In genomic region chr8:20596842-20597708, GRCm38 (mm10) we compare ENCODE assay signal across 9 mouse cellular contexts. TPM values are rescaled to one million over a fixed set of nuclear protein-coding genes. Genes with fewer than 3 reads are reported as not detected.
DNase-seq lines count a peak whose midpoint lies in the region; ATAC-seq and TF ChIP-seq lines count a peak whose summit lies in the region.
"Not testable (repeated sequence)": the region's sequence is repeated elsewhere in the genome, so short reads cannot be mapped to it uniquely, and the experiment has no call there.
"Had no signal": no experiment of that assay in that cellular context is flagged by ENCODE, and none has a peak within 500 bp of the region (broad histone marks: within the 10 kb centered on the region; RNA-seq: fewer than 3 reads in every experiment).

No protein-coding gene starts in this region.

- not testable (repeated sequence) for H3K9me3 ChIP-seq in hindbrain, embryonic 11.5 days (ENCODE audit: control insufficient read depth, low read length); liver, embryonic 16.5 days (replicated peaks; ENCODE audit: control insufficient read depth, low read length); neural tube, embryonic 12.5 days

- not testable (repeated sequence) for TF ChIP-seq CTCF in layer of hippocampus, adult 2 months (conservative IDR thresholded peaks at IDR 0.05)

- H3K27ac ChIP-seq in hindbrain, embryonic 11.5 days (ENCODE audit: low read depth, low read length); layer of hippocampus, adult 2 months; liver, embryonic 16.5 days (ENCODE audit: low read length); neural tube, embryonic 12.5 days: not testable (repeated sequence)

- peak; percentile 83 for ATAC-seq in hindbrain, embryonic 11.5 days (ENCODE audit: low FRiP score)
- ATAC-seq in liver, embryonic 16.5 days (ENCODE audit: low read depth), result peak; percentile 39; the same call in 1 of the 2 replicates
- ATAC-seq in neural tube, embryonic 12.5 days (ENCODE audit: low FRiP score, low read depth), result peak; percentile 77

- H3K9ac ChIP-seq in hindbrain, embryonic 11.5 days (ENCODE audit: low read depth, low read length); liver, embryonic 16.5 days (ENCODE audit: low read depth, low read length); neural tube, embryonic 12.5 days: not testable (repeated sequence)

- H3K4me1 ChIP-seq in hindbrain, embryonic 11.5 days (replicated peaks; ENCODE audit: control insufficient read depth, insufficient read depth, low read length); liver, embryonic 16.5 days (ENCODE audit: control insufficient read depth, low read depth, low read length); neural tube, embryonic 12.5 days: not testable (repeated sequence)

- WGBS in hindbrain, embryonic 11.5 days, result 81% methylated on average over 9 of the region's 13 CpGs
- 63% methylated on average over 9 of the region's 13 CpGs for WGBS in liver, embryonic 16.5 days (ENCODE audit: insufficient replicate concordance)
- 79% methylated on average over 10 of the region's 13 CpGs for WGBS in neural tube, embryonic 12.5 days

- not testable (repeated sequence) for H3K36me3 ChIP-seq in hindbrain, embryonic 11.5 days (ENCODE audit: control insufficient read depth, insufficient read depth, low read length); liver, embryonic 16.5 days (ENCODE audit: control insufficient read depth, insufficient read depth); neural tube, embryonic 12.5 days

- H3K4me3 ChIP-seq in hindbrain, embryonic 11.5 days (ENCODE audit: low read depth, low read length); layer of hippocampus, adult 2 months; liver, embryonic 16.5 days (ENCODE audit: low read depth, low read length); neural tube, embryonic 12.5 days: not testable (repeated sequence)

- DNase-seq in T-cell, adult 2 months (ENCODE audit: low spot score), result peak; percentile 43
- DNase-seq in embryo, embryonic 10 days (ENCODE audit: low spot score), result peak; percentile 3
- peak; percentile 66 for DNase-seq in gastrocnemius, postnatal 10 days
- not testable (repeated sequence) for DNase-seq in hindbrain, embryonic 11.5 days (ENCODE audit: low spot score)
- peak; percentile 48 to 51 for DNase-seq in layer of hippocampus, adult 2 months (ENCODE audit: low spot score in 2 of 2)
- DNase-seq in testis, postnatal 14 days (ENCODE audit: low spot score), result peak; percentile 73

- not testable (repeated sequence) for H3K27me3 ChIP-seq in hindbrain, embryonic 11.5 days (ENCODE audit: control insufficient read depth, insufficient read depth, low read length); liver, embryonic 16.5 days (ENCODE audit: control insufficient read depth, insufficient read depth, low read depth, low read length); neural tube, embryonic 12.5 days (replicated peaks)

- not testable (repeated sequence) for H3K4me2 ChIP-seq in hindbrain, embryonic 11.5 days (replicated peaks; ENCODE audit: low read depth, low read length); liver, embryonic 16.5 days (ENCODE audit: low read depth, low read length); neural tube, embryonic 12.5 days (replicated peaks)

RNA-seq across cellular contexts. Expression of gene Gm21119, which starts 17.6 kb away (rescaled TPM):
- total RNA-seq in gastrocnemius, postnatal 10 days (2021), result under 1 TPM; 0.34 to 0.49 TPM
- polyA plus RNA-seq in hindbrain, embryonic 11.5 days (2014; fragmentation: Nextera tagmentation; extraction: Ambion mirVana), result 0.23 TPM in 1 of 2 replicates, not detected in the other
- 1 to 10 TPM in 1 of 2 experiments, under 1 TPM in 1; 0.88 to 1.2 TPM for total RNA-seq in layer of hippocampus, adult 2 months (2021)
- polyA plus RNA-seq in liver, embryonic 16.5 days (2015; fragmentation: Nextera tagmentation; extraction: Ambion mirVana), result not detected in 2 replicates
- polyA plus RNA-seq in neural tube, embryonic 12.5 days (2016; fragmentation: Nextera tagmentation; extraction: Ambion mirVana), result 0.10 and 0.14 TPM in 2 replicates
- total RNA-seq: MEL had no signal
